Mouse (Mus musculus) splenic B cell, adult 2 months (primary cell): ENCODE results near the gene Clip1.
"Not testable (repeated sequence)": the region's sequence is repeated elsewhere in the genome, so short reads cannot be mapped to it uniquely, and the experiment has no call there.

ENCODE experiments used
- DNase-seq: peaks from one replicate; pipeline ENCODE4 v3.0.0-alpha.2; 2011; ENCODE audit warnings: low read depth, low spot score
- H3K27me3 ChIP-seq: 2 replicates; pipeline ENCODE4 v1.6.1; 2012; ENCODE audit warnings: mild to moderate bottlenecking, low read length, moderate library complexity, mixed read lengths; ENCODE audit not compliant: control insufficient read depth, poor library complexity, insufficient read depth, severe bottlenecking
- H3K36me3 ChIP-seq: 2 replicates; pipeline ENCODE4 v1.6.1; 2012; ENCODE audit warnings: mild to moderate bottlenecking, low read length, moderate library complexity, mixed read lengths; ENCODE audit not compliant: control insufficient read depth, poor library complexity, insufficient read depth, severe bottlenecking

Gene Clip1

GRCm38 (mm10) chr5:123684221-123685144 lies at the start of gene Clip1:
Gene Clip1 (minus strand): TSS chr5:123684618.
- no peaks in the 10 kb centered on the region for H3K36me3 ChIP-seq
- DNase-seq = peak; percentile 63

GRCm38 (mm10) chr5:123730981-123731380 lies 46.6 kb upstream of the Clip1 start:
- peaks cover 22% of the 10 kb centered on the region for H3K36me3 ChIP-seq
- no peak for DNase-seq
- H3K27me3 ChIP-seq = no peaks in the 10 kb centered on the region

More at GRCm38 (mm10) chr5:123684221-123685144, at the start of gene Clip1:
- no peaks in the 10 kb centered on the region for H3K27me3 ChIP-seq

- not testable (repeated sequence) for H3K36me3 ChIP-seq, H3K27me3 ChIP-seq, DNase-seq
These were observed 39.4 kb upstream of the Clip1 start for GRCm38 (mm10) chr5:123723816-123724215.

DNA sequence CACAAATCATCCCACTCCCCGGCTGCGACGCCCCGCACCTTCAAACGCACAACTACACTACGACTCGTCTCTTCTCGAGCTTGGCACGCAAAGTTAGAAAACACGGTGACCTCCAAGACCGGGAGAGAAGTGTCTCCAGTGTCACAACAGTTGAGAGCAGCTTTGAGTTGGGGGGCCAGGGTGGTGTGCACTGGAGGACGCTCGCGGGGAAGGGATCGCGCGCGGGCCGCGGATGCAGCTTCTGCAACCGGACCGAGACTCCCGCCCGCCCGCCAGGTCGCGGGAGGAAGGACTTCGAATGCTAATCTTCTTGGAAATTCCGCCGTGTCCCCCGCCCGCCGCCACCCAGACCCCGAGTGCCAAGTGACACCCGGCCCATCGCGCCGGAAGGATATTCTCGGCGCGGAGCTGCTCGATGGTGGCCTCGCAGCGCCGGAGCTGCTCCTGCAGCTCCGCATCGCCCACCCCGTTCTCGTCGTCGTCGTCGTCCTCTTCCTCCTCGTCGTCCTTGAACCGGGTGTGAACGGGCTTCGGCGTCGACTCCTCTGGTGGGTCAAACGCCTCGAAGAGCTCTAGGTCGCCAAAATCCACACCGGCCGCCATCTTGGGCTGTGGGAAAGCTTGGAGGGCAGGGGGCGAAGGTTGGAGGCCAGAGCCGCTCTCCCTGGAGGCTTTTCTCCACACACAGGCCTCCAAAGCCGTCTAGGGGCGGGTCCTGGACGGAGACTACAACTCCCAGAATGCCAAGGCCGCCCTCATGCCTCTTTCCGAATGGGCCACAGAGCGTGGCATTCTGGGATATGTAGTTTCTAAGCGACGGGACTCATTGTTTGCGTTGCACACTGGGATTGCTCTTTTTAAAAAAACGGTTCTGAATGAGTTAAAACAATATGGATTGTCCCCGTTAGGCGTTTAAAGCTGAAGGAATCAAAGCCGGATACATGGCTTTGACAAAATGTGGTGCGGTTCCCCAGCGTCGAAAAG lies 36.2 kb upstream of the Clip1 start, which contains the start of gene Zcchc8:
TSS of gene Zcchc8 (minus strand) at position 773 of the 984 bp plus-strand sequence.
- peaks cover 1% of the 10 kb centered on the region; the same call in 1 of the 2 replicates for H3K36me3 ChIP-seq
- H3K27me3 ChIP-seq = no peaks in the 10 kb centered on the region
- peak; percentile 96 for DNase-seq

DNA sequence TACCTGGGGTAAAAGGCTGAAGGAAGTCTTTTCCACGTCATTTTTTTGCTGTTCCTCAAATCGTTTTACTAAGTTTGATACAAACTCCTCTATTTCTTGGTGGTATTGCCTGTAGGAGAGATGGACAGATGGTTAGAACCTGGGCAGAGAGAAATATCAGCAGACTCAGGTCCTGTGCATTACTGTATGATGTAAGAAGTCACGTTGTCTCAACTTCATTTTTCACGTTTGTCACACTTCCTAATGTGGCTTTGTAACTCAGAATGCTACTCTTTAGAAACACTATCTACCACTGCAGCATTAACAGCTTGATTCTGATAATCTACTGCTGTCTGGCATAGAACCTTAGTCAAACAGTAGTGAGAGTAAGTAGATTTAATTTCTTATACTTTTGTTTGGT lies 30.2 kb upstream of the Clip1 start:
- Histone ChIP-seq H3K36me3 (peaks cover 9% of the 10 kb centered on the region), H3K27me3 (no peaks in the 10 kb centered on the region)
- no peak for DNase-seq

DNA sequence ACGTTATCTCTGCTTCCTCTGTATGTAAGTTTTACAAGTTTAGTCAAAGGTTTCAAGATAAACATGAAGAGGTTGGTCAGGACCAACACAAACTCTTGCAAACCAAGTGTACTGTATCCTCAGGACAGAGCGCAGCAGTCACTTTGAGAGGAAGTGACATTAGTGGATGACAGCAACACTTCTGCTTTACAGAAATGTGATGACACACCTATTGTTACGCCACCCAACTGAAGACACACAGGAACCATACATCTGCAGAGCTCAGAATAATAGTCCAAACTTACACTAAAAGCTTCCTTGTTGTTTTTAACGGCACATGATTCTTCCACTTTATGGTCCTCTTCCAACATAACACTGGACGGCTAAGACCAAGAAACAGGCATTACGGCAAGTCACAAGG lies 29.4 kb upstream of the Clip1 start:
- no peak for DNase-seq
- H3K27me3 ChIP-seq = no peaks in the 10 kb centered on the region
- peaks cover 9% of the 10 kb centered on the region for H3K36me3 ChIP-seq

DNA sequence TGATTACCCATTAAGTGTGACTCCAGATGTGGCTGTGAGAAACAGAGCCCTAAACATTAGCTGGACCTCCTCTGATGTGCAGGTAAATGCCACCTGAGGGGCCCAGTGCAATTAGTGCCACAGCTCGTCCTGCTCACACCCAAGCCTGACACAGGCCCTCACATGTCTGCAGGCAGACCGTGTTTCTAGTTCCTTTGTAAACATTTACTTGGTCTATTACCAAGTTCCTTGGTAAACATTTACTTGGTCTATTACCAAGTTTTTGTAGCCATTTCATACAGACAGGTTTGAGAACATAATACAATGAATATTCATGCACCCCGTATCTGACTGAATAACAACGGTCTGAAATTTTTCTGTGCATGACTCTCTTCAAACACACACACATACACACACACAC lies 25.2 kb upstream of the Clip1 start:
- Histone ChIP-seq H3K36me3 (peaks cover 22% of the 10 kb centered on the region), H3K27me3 (no peaks in the 10 kb centered on the region)
- DNase-seq = no peak

DNA sequence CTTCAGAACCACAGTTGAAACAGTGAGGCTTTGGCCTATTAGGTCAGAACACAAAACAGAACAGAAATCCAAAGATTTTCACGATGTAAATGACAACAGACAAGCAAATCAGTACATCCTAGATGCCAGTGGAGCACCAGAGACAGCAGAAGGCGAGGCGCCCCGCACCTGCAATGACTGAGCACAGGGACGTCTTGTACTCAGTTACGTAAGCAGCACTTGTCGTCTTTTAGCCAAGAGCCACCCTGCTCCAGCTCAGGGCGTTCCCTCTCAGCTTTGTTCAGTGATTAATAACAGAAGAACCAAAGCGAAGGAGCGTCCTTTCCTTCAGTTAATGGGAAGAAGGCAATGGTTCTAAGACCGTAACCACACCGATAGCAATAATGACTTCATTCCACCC lies 24.2 kb upstream of the Clip1 start:
- DNase-seq = no peak

GRCm38 (mm10) chr5:123700625-123701024 lies 16.2 kb upstream of the Clip1 start:
- Histone ChIP-seq H3K36me3 (peaks cover 10% of the 10 kb centered on the region), H3K27me3 (no peaks in the 10 kb centered on the region)
- DNase-seq = no peak

More for the DNA sequence above, 24.2 kb upstream of the Clip1 start:
- Histone ChIP-seq H3K27me3 (no peaks in the 10 kb centered on the region), H3K36me3 (peaks cover 23% of the 10 kb centered on the region)

GRCm38 (mm10) chr5:123699198-123699597 lies 14.8 kb upstream of the Clip1 start:
- peak; percentile 83 for DNase-seq
- H3K27me3 ChIP-seq = no peaks in the 10 kb centered on the region

GRCm38 (mm10) chr5:123696961-123697360 lies 12.5 kb upstream of the Clip1 start:
- peaks cover 2% of the 10 kb centered on the region for H3K36me3 ChIP-seq
- no peak for DNase-seq
- H3K27me3 ChIP-seq = no peaks in the 10 kb centered on the region

More at GRCm38 (mm10) chr5:123699198-123699597, 14.8 kb upstream of the Clip1 start:
- peaks cover 7% of the 10 kb centered on the region for H3K36me3 ChIP-seq

- Histone ChIP-seq H3K27me3 (no peaks in the 10 kb centered on the region), H3K36me3 (no peaks in the 10 kb centered on the region; the same call in none of the 2 replicates)
- no peak for DNase-seq
These were observed 11.8 kb upstream of the Clip1 start for GRCm38 (mm10) chr5:123696244-123696643.

DNA sequence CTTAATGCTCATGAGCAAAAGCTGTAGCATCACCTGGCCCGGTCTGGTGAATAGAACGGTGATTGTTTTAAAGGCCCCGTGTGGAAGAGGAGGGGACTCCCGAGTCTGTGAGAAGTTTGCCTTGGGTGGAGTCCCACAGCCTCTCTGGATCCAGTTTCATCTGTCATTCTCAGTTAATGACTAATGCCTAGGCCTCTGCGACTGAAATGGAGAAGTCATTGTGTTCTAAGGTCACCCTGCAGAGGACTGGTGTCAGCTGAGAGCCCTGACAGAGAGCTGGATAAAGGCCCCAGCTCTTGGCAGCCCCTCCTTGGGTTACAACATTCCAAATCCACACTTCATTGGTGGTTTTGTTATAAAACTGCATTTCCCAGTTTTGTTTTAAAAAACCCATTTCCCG lies 10.1 kb upstream of the Clip1 start:
- DNase-seq = no peak

DNA sequence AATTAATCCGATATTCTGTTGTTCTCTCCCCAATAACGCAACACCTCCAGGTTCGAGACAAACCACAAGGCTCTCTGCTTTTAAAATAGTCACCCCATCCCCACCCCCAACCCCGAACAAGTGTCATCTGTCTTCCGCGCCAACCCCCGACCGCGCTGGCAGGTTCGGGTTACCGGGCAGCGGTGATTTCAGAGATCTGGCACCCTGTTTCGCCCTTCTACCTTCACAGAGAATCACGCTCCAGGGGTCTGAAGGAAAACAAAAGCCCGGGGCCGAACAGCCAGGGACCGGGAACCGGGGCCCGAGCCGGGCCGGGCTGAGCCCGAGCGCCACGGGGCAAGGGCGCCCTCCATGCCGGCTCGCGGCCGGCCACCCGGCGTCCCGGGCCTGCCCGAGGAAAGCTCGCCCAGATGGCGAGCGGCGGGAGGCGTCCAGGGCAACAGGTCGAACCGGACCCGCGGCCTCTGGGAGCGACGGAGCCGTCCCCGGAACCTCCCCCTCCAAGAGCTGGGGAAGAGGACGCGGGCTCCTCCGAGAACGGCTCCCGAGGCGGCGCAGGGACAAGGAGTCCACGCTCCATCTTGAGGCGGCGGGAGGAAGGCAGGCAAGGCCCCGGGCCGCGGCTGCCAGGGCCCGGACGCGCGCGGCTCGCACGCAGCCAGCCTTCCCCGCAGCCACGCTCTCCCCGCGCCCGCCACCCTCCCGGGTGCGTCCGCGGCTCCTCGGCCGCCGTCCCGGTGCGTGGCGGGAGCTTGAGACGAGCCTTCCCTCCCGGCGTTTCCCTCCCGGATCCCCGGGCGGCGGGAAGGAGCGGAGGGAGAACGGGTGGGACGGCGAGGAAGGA lies 819 bp downstream of the Clip1 start:
- DNase-seq = peak; percentile 55

More for the DNA sequence above, 10.1 kb upstream of the Clip1 start:
- no peaks in the 10 kb centered on the region; the same call in 1 of the 2 replicates for H3K36me3 ChIP-seq
- H3K27me3 ChIP-seq = no peaks in the 10 kb centered on the region

More for the DNA sequence above, 819 bp downstream of the Clip1 start:
- Histone ChIP-seq H3K27me3 (no peaks in the 10 kb centered on the region), H3K36me3 (no peaks in the 10 kb centered on the region)
